Mouse (Mus musculus): ENCODE measurements around the gene Stim2.

The Stim2 gene

GRCm38 (mm10) chr5:54116538-54116937, 118.2 kb downstream of the Stim2 start:
- DNase-seq (ENCODE audit: low read depth): no peak

GRCm38 (mm10) chr5:54118410-54119212, 120.3 kb downstream of the Stim2 start:
- no peak for DNase-seq (ENCODE audit: low read depth)

DNA sequence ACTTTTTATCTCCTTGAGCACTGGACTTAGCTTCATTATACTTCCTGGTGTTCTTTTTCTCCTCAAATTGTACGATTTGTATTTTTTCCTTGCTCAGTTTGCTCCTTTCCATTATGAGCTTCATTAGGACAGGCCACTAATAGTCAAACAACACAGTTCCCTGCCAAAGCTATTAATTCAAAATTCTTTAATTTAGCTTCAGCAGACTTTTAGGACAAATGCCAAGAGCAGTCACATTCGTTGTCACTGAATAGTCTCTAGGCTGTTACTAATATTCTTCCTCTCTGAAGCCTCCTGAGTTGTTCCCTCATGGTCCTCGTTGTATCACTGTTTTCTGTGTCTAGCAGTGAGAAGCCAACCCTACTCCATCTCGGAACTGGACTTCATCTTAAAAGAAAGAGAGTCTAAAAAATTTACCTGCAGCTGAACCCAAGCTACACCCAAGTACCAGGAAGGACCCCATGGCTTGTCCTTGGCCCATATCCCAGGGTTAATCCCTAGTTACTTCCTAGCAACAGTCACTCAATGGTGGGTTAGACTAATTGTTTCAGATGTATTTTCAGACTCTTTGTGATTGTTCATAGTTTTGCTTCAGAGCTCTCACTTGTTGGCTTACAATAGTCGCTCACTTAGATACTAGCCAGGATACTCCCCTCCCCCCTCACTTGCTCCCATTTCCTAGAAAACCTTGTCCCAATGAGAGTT, 149.9 kb downstream of the Stim2 start:
- no peak for DNase-seq (ENCODE audit: low read depth)

DNA sequence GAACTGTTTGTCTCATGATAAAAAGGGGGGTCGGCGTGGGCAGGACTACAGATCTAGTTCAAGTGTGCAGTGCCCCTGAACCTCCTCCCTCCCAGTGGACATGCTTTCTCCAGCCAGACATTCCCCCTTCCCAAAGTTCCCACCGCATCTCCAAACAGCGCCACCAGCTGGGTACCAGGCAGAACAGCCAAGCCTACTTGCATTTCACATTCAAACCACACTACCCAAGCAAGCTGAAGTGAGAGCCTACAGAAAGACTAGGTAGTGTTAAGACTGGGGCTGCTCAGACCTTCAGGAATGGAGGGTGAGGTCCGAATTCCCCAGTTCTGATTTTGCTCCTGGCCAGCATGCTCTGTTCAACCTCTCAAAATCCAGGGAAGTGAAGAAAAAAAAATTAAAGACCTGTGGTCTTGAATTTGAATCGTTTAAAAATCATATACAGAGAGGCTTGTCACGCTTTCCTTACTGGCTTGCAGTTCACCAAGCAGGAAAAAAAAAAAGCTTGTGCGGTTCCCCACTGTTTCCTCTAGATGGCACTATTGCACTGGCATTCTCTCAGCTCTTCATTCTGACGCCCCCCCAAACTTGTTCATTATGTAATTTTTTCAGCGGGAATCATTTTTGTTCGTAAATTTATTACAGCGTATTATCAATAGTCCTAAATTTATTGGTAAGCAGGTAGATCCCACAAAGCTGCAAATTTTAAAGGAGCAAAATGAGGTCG, 156.4 kb downstream of the Stim2 start:
- peak; percentile 27 for DNase-seq (ENCODE audit: low read depth)

- DNase-seq (ENCODE audit: low read depth): peak; percentile 5
Measured at GRCm38 (mm10) chr5:54155227-54155776, 157.0 kb downstream of the Stim2 start.

GRCm38 (mm10) chr5:54155916-54156315, 157.6 kb downstream of the Stim2 start:
- no peak for DNase-seq (ENCODE audit: low read depth)

DNA sequence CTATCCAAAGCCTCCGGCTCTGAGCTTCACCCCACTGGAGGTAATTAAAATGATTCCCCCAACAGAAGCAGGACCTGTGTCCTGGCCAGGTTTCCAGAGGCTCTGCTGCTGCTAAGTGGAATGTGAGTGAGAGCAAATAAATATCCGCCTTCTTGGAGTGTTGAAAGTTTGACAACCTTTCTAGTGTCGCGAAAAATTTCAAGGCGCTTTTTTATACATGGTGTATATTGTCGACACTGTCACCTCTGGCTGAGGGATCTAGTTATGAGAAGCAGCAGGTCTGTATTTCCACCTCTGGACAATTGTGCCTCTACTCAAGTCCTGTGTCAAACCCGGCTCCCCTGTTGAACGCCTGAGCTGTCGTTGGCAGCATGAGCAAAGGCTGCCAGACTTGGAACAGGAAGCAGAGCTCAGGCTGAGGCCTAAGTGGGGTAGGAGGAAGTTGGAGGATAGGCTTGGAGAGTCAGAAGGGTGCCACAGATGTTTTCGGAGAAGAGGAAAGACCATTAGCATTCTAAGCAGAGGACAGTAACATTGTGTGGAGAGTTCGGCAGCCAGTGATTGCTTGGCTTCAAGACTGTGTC, 158.7 kb downstream of the Stim2 start:
- DNase-seq (ENCODE audit: low read depth): no peak

- no peak for DNase-seq (ENCODE audit: low read depth)
Measured at GRCm38 (mm10) chr5:54158230-54158629, 159.9 kb downstream of the Stim2 start.

- DNase-seq (ENCODE audit: low read depth): no peak
Measured at GRCm38 (mm10) chr5:54159156-54159793, 161.0 kb downstream of the Stim2 start.

- DNase-seq (ENCODE audit: low read depth): no peak
Measured at GRCm38 (mm10) chr5:54160561-54160960, 162.3 kb downstream of the Stim2 start.

GRCm38 (mm10) chr5:54163890-54164289, 165.6 kb downstream of the Stim2 start:
- no peak for DNase-seq (ENCODE audit: low read depth)

Measured in naive thymus-derived CD4-positive, alpha-beta T cell, adult 2 months (primary cell).